Mouse (Mus musculus) intestine, embryonic 15.5 days (tissue): ENCODE data around the gene Olfr305. TPM values are rescaled to one million over a fixed set of nuclear protein-coding genes. Genes with fewer than 3 reads are reported as not detected.

Experiments used
- polyA plus RNA-seq: library from polyadenylated mRNA; unstranded; fragments of >200 nt; fragmentation: Nextera tagmentation; extraction: Ambion mirVana; gene quantifications from 2 replicates; pipeline ENCODE4 v1.2.1, GENCODE M21; 2015

Gene Olfr305
- polyA plus RNA-seq, 1 experiment from 2014 or later: not detected

Other genes with a start within 250 kb of the Olfr305 start
- not detected in 2 replicates for gene Vmn2r75, start 195.2 kb downstream of the Olfr305 start, polyA plus RNA-seq
- not detected in 2 replicates for gene Vmn2r76, start 120.6 kb downstream of the Olfr305 start, polyA plus RNA-seq
- gene Olfr310, start 89.8 kb downstream of the Olfr305 start, polyA plus RNA-seq: not detected in 2 replicates
- gene Olfr309, start 53.2 kb downstream of the Olfr305 start, polyA plus RNA-seq: not detected in 2 replicates
- gene Olfr308, start 41.3 kb downstream of the Olfr305 start, polyA plus RNA-seq: not detected in 2 replicates
- gene Olfr307, start 29.3 kb downstream of the Olfr305 start, polyA plus RNA-seq: not detected in 2 replicates
- gene Olfr304, start 19.7 kb upstream of the Olfr305 start, polyA plus RNA-seq: not detected in 2 replicates
- gene Olfr303, start 30.9 kb upstream of the Olfr305 start, polyA plus RNA-seq: not detected in 2 replicates
- not detected in 2 replicates for gene Olfr301, start 36.9 kb upstream of the Olfr305 start, polyA plus RNA-seq
- gene Olfr299, start 93.0 kb upstream of the Olfr305 start, polyA plus RNA-seq: not detected in 2 replicates
- gene Olfr298, start 125.6 kb upstream of the Olfr305 start, polyA plus RNA-seq: not detected in 2 replicates
- not detected in 2 replicates for gene Olfr297, start 153.0 kb upstream of the Olfr305 start, polyA plus RNA-seq
- not detected in 2 replicates for gene Olfr295, start 216.9 kb upstream of the Olfr305 start, polyA plus RNA-seq
- gene Olfr294, start 249.7 kb upstream of the Olfr305 start, polyA plus RNA-seq: not detected in 2 replicates